Mouse (Mus musculus): ENCODE data around the gene Dnajc14. TPM values are rescaled to one million over a fixed set of nuclear protein-coding genes. Genes with fewer than 3 reads are reported as not detected.

Dnajc14 gene
- total RNA-seq (2021), result 10 to 100 TPM; 37.9 to 38.7 TPM
- long read RNA-seq, experiment 1, full-length matches to known transcripts, result 80 of 87 reads
- long read RNA-seq, experiment 1, partial matches to known transcripts, result 6 of 87 reads
- long read RNA-seq, experiment 1, other reads (novel, unspliced or antisense), result 1 of 87 reads
- long read RNA-seq, experiment 2, full-length matches to known transcripts, result 83 of 93 reads
- long read RNA-seq, experiment 2, partial matches to known transcripts, result 9 of 93 reads
- long read RNA-seq, experiment 2, other reads (novel, unspliced or antisense), result 1 of 93 reads

DNA sequence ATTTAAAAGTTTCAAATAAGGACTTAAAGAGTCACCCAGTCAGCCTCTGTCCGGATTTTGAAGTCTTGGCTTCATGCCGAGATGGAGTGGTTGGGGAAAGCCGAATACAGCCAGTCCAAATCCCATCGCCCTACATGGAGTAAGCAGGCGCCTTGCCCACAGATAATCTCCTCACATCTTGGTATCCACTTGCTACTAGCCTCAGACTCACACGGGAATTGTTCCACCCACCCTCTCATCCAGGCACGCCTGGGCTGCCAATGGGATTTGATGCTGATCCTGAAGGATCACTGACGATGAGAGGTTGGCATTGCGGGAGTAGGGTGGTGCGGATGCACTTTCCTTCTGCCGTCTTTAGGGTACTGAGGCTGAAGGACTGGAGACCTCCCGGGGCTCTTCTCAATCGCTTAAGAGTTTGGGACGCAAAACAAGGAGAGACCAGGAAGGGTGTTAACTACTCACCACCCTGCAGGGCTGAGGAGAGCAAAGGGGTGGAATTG, at the start of gene Dnajc14:
Gene Dnajc14, plus strand, starts transcription at position 292 of the 500 bp plus-strand sequence.
- intact Hi-C loops (cut with DNase I), result loop anchor here (2.0 kb wide), 2 partner anchors 29 to 55 kb away; no protein-coding TSS in a partner anchor
- peak; percentile 56 to 69 for DNase-seq

DNA sequence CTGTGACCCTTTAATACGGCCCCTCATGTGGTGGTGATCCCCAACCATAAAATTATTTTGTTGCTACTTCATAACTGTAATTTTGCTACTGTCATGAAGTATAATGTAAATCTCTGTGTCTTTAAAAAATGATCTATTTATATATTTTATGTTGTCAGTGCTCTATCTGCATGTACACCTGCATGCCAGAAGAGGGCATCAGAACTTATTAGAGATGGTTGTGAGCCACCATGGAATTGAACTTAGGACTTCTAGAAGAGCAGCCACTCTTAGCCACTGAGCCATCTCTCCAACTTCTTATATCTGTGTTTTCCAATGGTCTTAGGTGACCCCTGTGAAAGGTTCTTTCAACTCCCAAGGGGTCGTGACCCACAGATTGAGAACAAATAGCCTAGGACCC, 31.0 kb upstream of the Dnajc14 start:
- no peak for DNase-seq
- intact Hi-C loops (cut with DNase I), result no loop called here

DNA sequence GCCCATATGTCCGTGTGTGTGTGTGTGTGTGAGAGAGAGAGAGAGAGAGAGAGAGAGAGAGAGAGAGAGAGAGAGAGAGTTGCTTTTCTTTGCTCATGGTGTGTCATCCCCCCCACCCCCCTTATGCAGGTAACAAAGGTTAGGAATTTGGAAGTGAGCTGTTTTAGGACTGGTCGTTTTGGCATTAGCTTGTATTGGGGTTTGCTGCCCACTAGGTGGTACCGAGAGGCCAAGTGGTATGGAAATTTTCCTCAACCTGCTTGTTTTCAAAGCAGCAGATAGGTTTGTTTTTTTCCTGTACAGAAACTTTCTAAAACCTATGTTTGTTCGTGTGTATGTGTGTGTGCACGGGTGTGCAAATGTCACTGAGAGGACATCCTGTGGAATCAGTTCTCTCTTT, 30.2 kb upstream of the Dnajc14 start:
- intact Hi-C loops (cut with DNase I), result loop anchor here (2.0 kb wide), 1 partner anchor 29 kb away; no protein-coding TSS in a partner anchor
- no peak for DNase-seq

DNA sequence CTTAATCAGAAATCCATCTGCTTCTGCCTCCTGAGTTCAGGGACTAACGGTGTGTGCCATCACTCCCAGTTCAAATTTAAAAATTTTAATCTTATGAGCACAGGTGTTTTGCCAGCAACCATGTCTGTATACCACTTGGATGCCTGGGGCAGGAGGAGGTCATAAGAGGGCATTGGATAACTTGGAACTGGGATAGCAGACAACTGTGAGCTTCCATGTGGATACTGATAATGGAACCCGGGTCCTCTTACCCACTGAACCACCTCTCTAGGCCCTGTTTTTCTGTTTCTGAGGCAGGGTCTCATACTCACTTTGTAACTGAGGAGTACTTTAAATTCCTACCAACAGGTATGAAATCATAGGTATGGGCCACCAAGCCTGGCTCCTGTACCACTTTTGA, 25.4 kb upstream of the Dnajc14 start:
- intact Hi-C loops (cut with DNase I), result no loop called here
- no peak for DNase-seq

DNA sequence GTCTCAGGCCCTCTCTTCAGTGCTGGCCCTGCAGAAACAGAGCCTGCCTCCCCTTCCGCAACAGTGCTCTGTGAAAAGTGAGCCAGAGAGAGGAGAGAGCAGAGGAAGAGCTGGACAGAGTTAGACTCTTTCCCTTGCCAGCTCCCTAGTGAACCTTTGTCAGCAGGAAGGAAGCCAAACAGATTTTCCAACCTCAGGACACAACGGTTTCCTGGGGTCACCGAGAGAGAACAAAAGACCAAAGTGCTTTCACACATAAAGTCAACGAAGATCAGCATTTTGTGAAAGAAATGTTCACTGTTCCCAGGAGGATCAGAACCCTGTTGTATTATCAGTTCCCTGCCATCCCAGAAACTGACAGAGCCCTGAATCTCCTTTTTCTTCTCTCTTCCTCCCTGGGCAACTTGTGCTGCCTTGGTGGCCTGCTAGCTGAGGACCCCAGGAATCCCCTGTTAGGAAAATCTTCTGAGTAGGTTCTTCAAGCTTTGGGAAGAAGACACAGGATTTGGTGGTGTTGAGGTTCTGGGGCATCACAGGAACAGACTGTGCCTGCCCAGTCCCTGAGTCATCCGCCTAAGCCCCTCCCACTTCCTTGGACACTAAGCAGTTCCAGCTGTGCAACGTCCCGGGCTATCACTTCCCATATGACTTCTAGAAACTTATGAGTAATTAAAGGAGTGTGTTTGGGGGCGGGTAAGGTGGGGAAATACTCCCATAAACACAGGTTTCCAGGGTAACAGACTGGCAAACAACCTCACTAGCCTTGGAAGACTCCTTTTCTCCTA, 24.7 kb upstream of the Dnajc14 start:
- intact Hi-C loops (cut with DNase I), result no loop called here
- peak; percentile 85 to 86 for DNase-seq

DNA sequence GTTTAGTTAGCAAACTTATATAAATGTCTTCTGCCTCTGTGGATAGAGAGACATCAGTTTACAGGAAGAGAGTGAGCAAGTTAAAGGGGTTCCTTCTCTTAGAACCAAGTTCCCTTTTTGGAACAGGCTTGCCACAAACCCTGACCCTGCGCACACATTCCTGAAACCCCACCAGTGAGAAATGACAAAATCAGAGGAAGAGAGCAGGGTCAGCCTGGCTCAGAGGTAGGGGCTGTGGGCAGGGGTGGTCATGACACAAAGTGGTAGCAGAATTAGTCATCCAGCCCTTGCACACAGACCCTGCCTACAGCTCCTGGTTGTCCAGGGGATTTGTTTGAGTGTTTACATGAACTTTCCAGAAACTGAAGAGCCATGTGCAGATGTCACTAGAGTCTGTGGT, 23.7 kb upstream of the Dnajc14 start:
- no peak for DNase-seq
- intact Hi-C loops (cut with DNase I), result no loop called here

DNA sequence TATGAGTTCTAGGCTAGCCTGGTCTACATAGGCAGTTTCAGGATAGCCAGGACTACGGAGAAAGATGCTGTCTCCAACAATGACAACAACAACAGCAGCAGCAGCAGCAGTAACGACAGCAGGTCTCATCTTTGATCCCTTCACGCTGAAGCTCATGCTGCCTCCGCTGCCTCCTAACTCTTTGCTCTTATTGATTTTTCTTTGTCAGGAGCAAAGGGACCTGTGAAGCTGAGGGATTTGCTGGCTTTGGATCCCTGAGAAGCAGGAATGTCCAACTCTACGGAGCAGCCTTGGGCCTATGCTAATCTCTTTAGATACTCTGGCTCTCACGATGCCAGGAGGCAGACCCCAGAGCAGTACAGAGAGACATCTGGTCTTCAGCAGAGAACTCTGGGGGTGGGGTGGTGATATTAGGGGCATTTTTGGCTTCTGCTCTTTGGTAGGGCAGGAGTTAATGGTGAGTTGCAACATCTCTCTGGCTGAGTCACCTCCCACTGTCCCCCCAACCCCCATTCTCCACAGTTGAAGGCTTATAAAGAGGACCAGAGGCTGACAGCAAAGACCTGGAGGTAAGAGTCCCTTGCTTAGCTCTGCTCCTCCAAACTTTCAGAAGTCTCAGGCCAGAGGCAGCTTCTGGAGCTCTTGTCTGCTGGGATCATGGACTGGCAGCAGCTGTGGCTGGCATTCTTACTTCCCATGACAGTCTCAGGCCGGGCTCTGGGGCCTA, 13.3 kb upstream of the Dnajc14 start, which contains the start of gene Mmp19:
Gene Mmp19, plus strand, starts transcription at position 513 of the 727 bp plus-strand sequence.
- DNase-seq, result peak; percentile 20 to 39
- intact Hi-C loops (cut with DNase I), result no loop called here

DNA sequence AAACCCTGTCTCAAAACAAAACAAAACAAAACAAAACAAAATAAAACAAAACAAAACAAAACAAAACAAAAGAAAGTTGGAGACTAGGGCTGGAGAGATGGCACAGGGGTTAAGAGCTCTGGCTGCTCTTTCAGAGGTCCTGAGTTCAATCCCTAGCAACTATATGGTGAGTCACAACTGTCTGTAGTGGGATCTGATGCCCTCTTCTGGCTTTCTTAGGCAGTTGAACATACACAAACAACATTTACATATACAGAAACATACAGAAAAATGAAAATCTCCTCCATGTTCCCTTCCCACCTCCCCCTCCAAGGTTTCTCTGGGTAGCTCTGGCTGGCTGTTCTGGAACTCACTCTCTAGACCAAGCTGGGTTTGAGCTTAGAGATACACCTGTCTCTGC, 11.8 kb upstream of the Dnajc14 start:
- intact Hi-C loops (cut with DNase I), result no loop called here
- no peak for DNase-seq

DNA sequence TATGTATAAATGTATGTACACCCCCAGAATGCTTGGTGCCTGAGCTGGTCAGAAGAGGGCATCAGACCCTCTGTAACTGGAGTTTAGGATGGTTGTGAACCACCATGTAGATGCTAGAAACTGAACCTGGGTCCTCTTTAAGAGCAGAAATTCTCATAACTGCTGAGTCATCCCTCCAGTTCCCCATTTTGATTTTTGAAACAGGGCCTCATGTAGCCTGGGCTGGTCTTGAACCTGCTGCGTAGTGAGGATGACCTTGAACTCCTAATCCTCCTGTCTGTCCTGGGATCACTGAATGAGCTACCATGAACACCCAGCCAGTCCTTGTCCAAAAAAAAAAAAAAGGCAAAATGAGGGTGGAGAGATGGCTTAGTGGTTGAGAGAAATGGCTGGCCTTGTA, 10.6 kb upstream of the Dnajc14 start:
- intact Hi-C loops (cut with DNase I), result no loop called here
- DNase-seq, result no peak

DNA sequence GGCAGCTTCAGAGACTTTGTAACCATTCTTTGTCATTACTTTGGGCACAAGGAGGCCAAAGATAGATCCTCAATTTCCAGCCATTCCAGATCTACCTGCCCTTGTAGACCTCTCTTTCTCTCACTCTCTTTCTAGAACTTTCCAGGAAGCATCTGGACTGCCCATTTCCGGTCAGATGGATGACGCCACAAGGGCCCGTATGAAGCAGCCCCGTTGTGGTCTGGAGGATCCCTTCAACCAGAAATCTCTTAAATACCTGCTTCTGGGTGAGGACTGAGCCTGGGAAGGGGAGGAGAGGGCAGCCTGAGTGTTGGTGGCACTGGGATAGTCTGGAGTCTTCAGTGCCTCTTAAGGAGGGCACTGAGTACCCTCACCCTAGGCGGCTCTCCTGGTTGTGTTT, 9.5 kb upstream of the Dnajc14 start:
- intact Hi-C loops (cut with DNase I), result no loop called here
- DNase-seq, result no peak

DNA sequence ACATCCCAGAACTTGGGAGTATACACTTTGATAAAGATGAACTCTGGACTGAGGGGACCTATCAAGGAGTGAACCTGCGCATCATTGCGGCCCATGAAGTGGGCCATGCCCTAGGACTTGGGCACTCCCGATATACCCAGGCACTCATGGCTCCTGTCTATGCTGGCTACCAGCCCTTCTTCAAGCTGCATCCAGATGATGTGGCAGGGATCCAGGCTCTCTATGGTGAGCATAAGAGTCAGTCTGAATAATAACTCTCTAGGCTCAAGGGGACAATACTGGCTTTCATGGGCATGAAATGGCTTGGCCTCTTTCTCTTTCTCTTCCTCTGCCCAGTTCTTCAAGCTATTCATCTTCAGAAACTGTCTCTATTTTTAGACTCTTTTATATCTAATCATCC, 8.3 kb upstream of the Dnajc14 start:
- DNase-seq, result no peak
- intact Hi-C loops (cut with DNase I), result no loop called here

DNA sequence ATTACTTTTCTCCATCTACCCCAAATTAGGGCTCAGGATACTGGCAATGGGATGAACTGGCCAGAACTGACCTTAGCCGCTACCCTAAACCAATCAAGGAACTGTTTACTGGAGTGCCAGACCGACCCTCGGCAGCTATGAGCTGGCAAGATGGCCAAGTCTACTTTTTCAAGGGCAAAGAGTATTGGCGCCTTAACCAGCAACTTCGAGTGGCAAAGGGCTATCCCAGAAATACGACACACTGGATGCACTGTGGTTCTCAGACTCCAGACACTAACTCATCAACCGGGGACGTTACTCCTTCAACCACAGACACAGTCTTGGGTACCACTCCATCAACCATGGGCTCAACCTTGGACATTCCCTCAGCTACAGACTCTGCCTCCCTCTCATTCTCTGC, 5.2 kb upstream of the Dnajc14 start:
- no peak for DNase-seq
- intact Hi-C loops (cut with DNase I), result no loop called here

DNA sequence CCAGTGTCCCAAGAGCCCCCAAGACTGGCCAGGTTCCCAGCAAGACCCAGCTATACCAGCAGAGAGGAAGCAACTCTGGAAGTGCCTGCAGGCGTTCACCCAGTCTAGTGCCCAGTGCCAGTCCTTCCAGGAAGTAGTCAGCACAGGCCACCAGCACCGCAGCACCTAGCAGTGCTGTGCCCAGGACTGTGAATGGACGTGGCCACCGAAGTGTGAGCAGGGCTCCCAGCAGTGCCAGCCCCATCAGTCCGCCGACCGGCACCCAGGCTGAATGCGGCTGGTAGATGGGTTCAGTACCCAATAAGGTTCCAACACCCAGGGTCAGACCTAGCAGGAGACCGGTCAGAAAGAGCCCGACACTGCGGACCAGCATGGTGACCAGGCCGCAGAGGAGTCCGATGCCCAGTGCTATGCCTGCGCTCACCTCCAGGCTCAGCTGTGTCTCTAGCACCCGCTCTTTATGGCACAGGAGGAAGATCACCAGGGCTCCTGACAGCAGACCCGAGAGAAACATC, 1.8 kb upstream of the Dnajc14 start:
- intact Hi-C loops (cut with DNase I), result loop anchor here (2.0 kb wide), 1 partner anchor 27 kb away; no protein-coding TSS in a partner anchor

DNA sequence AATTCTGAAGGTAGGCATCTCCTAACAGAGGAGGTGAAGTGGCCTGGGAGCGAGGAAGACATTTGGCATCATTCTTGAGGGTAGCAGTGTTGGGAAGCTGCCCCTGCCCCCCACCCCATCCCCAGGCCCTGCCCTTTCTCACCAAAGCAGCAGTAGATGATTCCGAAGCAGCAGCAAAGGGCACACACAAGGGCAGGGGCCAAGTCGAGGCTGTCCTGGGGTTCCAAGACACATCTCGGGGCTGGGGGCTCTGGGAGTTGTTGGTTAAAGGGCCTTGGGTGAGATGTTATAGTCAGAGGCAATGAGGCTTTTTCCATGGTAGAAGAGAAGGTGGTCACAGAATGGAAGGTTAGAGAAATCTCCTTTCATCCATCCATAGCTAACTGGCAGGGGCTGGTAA, 906 bp upstream of the Dnajc14 start:
- intact Hi-C loops (cut with DNase I), result loop anchor here (2.0 kb wide), 1 partner anchor 28 kb away; no protein-coding TSS in a partner anchor
- DNase-seq, result no peak

More for the DNA sequence above, 1.8 kb upstream of the Dnajc14 start:
- DNase-seq, result no peak

DNA sequence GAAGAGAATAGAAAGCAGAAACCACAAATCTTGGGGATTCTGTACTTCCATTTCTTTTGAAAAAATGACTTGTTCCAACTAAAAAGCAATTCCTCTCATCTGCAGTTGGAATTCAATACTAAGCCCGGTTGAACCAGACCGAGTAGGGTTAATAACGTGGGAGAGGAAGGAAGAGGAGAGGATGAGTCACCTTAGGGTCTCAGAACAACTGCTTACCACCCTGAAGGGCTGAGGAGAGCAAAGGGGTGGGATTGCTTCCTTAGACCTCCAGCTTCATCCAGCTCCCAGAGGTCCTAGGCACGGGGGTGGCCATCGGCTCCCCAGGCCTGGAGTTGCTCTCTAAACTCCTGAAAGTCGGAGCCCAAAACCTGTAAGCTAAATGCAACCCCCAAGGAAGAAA, 501 bp upstream of the Dnajc14 start:
- intact Hi-C loops (cut with DNase I), result loop anchor here (2.0 kb wide), 1 partner anchor 29 kb away; no protein-coding TSS in a partner anchor
- DNase-seq, result no peak

DNA sequence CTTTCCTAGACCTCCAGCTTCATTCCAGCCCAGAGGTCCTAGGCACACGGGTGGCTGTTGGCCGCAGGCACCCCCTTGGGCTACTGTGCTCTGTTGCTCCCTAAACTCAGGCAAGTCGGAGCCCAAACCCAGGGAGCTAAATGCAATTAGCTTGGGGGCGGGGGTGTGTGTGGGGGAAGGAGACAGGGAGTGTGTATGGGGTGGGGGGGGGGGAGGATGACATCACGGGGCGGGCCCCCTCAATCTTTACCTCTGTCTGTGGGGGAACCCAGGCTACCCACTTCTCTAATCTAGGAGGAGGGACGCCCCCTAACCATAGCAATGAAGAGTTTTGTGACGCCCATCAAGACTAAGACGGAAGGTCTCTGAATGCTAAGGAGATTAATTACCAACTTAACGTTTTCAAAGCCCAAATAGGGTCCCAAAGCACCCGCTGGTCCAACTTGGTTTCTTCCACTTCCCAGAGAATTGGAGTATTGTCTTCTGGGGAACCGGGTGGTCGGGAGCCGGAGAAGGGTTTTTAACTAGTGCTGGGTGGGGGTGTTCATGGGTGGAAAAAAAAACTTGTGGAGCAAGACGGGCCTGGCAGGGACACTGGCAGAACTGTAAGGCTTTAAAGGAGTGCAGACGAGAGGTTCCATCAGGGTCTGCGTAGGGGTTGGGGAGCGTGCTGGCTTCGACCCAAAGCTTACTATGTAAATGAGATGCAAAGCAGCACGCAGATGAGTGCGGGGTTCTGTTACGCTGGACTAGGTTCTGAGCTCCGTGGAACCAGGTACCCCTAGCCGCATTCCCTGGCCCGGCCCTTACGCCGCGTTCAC, 619 bp downstream of the Dnajc14 start, which contains the start of gene Tmem198b:
Gene Tmem198b, minus strand, starts transcription at position 100 of the 821 bp plus-strand sequence.
- peak; percentile 68 to 78 for DNase-seq
- intact Hi-C loops (cut with DNase I), result loop anchor here (2.0 kb wide), 1 partner anchor 56 kb away; no protein-coding TSS in a partner anchor

DNA sequence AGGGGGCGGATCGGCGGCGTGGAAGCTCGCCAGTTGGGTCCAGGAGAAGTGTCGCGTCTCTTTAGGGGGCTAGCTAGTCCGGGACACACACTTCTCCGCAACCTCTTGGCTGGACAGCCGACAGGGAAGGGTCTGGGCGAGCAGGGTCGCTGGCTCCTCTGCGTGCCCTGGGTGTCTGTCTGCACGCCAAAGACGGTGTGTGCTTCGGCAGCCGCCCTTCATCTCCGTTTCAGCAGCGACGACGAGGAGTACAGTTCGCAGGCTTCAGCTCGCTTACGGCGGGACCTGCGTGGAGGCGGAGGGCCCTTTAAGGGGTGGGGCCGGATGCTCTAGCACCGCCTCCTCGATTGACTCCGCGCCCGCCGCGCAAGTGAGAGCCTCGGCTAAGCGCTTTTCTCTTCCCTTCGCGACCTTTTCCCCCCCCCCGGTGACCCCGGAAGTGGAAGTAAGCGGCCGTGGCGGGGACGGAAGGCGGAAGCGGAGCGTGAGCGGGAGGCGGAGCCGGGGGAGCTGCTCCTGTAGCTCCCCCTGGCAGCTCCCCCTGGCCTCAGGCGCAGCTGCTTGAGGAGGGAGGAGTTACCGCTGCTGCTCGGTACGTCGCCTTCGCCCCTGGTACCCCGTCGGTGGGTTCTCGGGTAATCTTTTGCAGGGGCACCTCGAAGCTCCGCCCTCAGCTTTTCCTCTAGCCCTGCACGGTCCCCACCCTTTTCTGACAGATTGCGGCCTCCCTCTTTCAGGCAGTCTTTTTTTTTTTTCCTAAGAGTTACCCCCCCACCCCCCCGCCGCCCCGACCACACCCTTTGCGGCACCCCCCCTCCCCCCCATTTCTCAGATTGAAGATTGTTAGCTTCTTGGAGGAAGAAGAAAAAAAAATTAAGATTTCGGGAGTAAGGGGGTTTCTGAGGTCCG, 1.5 kb downstream of the Dnajc14 start:
- intact Hi-C loops (cut with DNase I), result loop anchor here (2.0 kb wide), 1 partner anchor 57 kb away; no protein-coding TSS in a partner anchor
- DNase-seq, result peak; percentile 96

DNA sequence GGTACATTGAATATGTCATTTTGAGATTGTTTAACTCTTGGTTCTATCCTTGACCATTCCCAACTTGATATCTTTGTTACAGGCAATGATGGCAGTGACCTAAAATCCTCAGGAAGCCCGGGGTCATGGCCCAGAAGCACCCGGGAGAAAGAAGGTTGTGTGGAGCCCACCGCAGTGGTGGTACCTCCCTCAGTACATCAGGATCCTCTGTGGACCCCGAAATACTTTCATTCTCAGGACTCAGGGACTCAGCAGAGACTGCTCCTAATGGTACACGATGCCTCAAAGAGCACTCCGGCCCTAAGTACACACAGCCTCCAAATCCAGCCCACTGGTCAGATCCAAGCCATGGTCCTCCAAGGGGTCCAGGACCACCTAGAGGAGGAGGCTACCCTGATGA, 2.2 kb downstream of the Dnajc14 start:
- intact Hi-C loops (cut with DNase I), result loop anchor here (2.0 kb wide), 1 partner anchor 15 kb away; the partner anchor contains the start of gene Ormdl2
- no peak for DNase-seq

Data from heart, postnatal 14 days (tissue).